Mouse (Mus musculus) C2C12 (cell line): Measurements from ENCODE around the gene Nav1. TPM values are rescaled to one million over a fixed set of nuclear protein-coding genes. Genes with fewer than 3 reads are reported as not detected.
A peak's percentile ranks its signal among the peaks of the same experiment; 100 is the strongest.

Experiments
- H3K27me3 ChIP-seq: one replicate; pipeline ENCODE4 v1.6.1; 2011; ENCODE audit not compliant: control insufficient read depth, insufficient read depth, insufficient read length
- H3K36me3 ChIP-seq: one replicate; pipeline ENCODE4 v1.6.1; 2011; ENCODE audit not compliant: control insufficient read depth, insufficient read depth
- H3K4me3 ChIP-seq: one replicate; pipeline ENCODE4 v1.5.1; 2011; ENCODE audit warnings: mild to moderate bottlenecking, control low read depth; ENCODE audit not compliant: poor library complexity, insufficient read depth, severe bottlenecking
- H3K79me2 ChIP-seq: one replicate; pipeline ENCODE4 v1.6.1; 2011; ENCODE audit not compliant: control insufficient read depth, insufficient read depth
- H3K79me3 ChIP-seq: one replicate; pipeline ENCODE4 v1.6.1; 2011; ENCODE audit warnings: low read depth, control low read depth
- H3ac ChIP-seq: one replicate; pipeline ENCODE3; 2011; ENCODE audit warnings: low read depth; ENCODE audit not compliant: control insufficient read depth, insufficient read length
- CEBPB ChIP-seq: IDR thresholded peaks from one replicate; pipeline ENCODE4 v1.6.1; 2011; ENCODE audit warnings: low read depth, mild to moderate bottlenecking, control low read depth, moderate library complexity
- CTCF ChIP-seq: IDR thresholded peaks from one replicate; pipeline ENCODE4 v1.5.1; 2011; ENCODE audit not compliant: control insufficient read depth, insufficient read depth, insufficient read length
- FOSL1 ChIP-seq: IDR thresholded peaks from one replicate; pipeline ENCODE4 v1.8.0; 2011; ENCODE audit warnings: mild to moderate bottlenecking, low read length; ENCODE audit not compliant: poor library complexity, insufficient read depth, severe bottlenecking
- MAX ChIP-seq: IDR thresholded peaks from one replicate; pipeline ENCODE4 v1.6.1; 2011; ENCODE audit warnings: mild to moderate bottlenecking, control low read depth
- MYOD1 ChIP-seq: IDR thresholded peaks from one replicate; pipeline ENCODE4 v1.6.1; 2011; ENCODE audit warnings: low read depth; ENCODE audit not compliant: control insufficient read depth, insufficient read length
- MYOG ChIP-seq: IDR thresholded peaks from one replicate; pipeline ENCODE4 v1.6.1; 2011; ENCODE audit not compliant: control insufficient read depth, insufficient read length; ENCODE audit errors: extremely low read depth
- USF1 ChIP-seq: IDR thresholded peaks from one replicate; pipeline ENCODE4 v1.6.1; 2011; ENCODE audit warnings: low read depth, mild to moderate bottlenecking, control low read depth, moderate library complexity
- polyA plus RNA-seq: library from polyadenylated mRNA; unstranded; fragments of >200 nt; fragmentation: generic; extraction: Trizol; gene quantifications from one replicate; pipeline ENCODE4 v1.2.1, GENCODE M21; 2012; ENCODE audit warnings: missing spikeins

The Nav1 gene
- polyA plus RNA-seq, 1 experiment = 22.2 TPM

DNA sequence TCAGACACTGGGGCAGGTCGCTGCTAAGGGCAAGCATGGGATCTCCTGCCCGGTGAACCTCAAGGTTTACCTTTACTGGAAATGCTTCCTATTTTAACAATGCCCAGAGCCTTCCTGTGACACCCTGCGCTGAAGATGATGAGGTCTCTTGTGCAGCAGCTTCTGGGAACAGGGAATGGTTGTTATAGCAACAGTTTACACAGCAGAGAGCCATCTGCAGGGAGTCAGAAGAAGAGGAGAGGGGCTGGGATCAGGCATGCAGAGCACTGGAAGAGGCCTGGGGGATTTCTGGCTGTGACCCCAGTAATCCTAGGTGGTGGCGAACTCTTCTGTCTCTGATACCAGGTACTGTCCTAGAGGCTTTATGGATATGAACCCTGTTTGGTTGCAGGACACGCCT, 61.0 kb downstream of the Nav1 start:
- TF ChIP-seq FOSL1 (no peak), MAX (no peak), CTCF (no peak), MYOD1 (no peak), USF1 (no peak)

DNA sequence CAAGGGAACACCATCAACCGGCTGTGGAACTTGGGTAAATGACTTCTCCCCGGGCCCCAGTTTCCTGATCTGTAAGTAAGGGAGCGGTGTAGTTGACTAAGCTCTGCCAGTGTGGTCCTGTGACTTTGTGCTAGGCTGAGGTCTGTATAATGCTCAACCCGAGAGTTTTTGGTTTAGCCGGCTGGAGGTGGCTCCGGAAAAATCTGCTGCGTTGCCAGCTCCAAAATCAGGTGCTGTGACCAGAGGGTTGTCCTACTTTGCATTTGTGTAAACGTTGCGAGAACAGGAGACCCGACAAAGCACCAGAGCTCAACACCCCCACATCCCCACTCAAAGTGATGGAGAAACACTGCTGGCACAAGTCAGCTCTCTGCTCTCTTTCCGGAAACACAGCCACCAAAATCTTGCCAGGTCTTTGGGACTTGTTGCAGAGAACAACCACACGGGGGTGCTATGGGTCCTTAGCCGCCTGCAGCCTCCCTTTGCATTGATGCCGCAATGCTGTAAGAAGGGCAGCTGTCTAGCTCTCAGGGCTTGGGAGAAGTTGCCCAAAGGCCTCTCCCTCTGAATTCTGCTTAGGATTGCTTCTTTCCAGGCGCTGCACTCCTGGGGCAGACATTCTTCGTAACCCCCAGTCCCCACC, 62.5 kb downstream of the Nav1 start:
- H3K79me2 ChIP-seq = peaks cover 27% of the 10 kb centered on the region
- no peaks in the 10 kb centered on the region for H3K79me3 ChIP-seq
- no peaks in the 10 kb centered on the region for H3K36me3 ChIP-seq
- H3K4me3 ChIP-seq = no peak overlapping the region
- no peaks in the 10 kb centered on the region for H3K27me3 ChIP-seq
- no peak for TF ChIP-seq MYOD1
- no peak for TF ChIP-seq MAX
- TF ChIP-seq MYOG = no peak
- no peak for TF ChIP-seq FOSL1
- peak; percentile 28 for TF ChIP-seq CEBPB
- peak; percentile 40 for TF ChIP-seq CTCF
- no peak for TF ChIP-seq USF1
- H3ac ChIP-seq = no peak overlapping the region

More for the DNA sequence above, 61.0 kb downstream of the Nav1 start:
- Histone ChIP-seq H3K27me3 (no peaks in the 10 kb centered on the region), H3K79me3 (no peaks in the 10 kb centered on the region), H3K4me3 (no peak overlapping the region), H3K36me3 (no peaks in the 10 kb centered on the region), H3K79me2 (peaks cover 35% of the 10 kb centered on the region), H3ac (no peak overlapping the region)

DNA sequence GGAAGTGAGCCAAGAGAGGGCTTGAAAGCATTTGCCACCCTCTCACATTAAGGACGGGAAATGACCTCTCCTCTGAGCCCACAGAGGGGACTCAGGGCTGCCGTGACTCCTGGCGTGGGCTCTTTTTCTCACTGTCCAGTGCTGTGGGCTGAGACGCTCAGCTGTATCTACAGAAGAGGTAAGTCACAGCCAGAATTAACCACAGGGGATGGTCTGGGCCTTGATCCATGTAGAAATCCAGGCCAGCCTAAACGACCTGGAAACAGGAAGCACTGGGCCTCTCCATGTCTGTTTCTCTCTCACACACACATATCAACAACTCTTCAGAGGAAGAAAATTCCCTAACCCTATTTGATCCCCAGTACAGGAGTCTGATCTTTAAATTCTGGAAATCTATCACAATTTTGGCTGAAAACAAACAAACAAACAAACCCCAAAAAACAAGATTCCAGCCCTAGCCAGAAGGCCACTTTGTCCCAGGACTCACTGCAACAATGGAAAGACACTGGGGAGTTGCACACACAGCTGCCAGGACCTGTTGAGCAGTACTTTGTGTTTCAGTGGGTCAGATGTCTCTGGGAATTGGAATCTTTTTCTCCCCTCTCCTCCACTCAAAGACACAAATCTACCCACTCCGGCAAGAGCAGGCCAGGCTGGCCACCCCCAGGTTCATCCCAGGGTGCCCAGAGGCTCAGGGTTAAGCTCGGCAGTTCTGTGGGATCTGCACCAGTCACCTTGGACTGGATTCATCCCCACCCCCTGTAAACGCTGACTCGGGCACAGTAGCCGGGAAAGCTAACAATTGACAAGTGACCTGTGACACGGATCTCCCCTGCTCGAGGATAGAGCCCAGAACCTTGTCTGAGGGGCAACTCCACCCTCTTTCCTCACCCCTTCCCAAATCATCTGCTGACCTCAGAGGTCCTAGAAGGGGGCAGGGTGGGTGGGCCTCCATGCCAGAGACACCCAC, 64.0 kb downstream of the Nav1 start:
- no peak overlapping the region for H3K4me3 ChIP-seq
- H3K27me3 ChIP-seq = no peaks in the 10 kb centered on the region
- H3K79me2 ChIP-seq = peaks cover 35% of the 10 kb centered on the region
- H3ac ChIP-seq = no peak overlapping the region
- H3K36me3 ChIP-seq = no peaks in the 10 kb centered on the region
- no peak for TF ChIP-seq MYOD1
- no peak for TF ChIP-seq MYOG
- no peak for TF ChIP-seq USF1
- no peak for TF ChIP-seq CEBPB
- no peak for TF ChIP-seq CTCF
- TF ChIP-seq MAX = no peak
- no peak for TF ChIP-seq FOSL1
- H3K79me3 ChIP-seq = peaks cover 3% of the 10 kb centered on the region

DNA sequence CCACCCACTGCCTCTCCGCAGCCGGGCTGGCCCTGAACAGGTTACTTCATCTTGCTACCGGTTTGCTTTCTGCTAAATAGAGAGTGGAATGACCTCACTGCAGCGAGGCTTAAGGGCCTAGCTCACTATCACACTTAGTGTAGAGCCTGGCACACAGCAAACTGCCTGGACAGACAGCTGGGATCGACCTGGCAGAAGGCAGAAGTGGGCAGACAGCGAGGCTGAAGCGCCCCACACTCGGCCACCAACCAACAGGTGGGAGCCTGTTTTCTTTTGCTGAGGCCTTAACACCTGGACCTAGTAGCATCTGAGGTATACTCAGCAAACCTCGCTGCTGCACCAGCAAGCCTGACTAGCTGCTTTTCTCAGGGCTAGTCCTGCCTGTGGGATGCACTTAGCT, 65.0 kb downstream of the Nav1 start:
- Histone ChIP-seq H3ac (no peak overlapping the region), H3K27me3 (no peaks in the 10 kb centered on the region), H3K79me2 (peaks cover 36% of the 10 kb centered on the region), H3K4me3 (no peak overlapping the region), H3K36me3 (peaks cover 8% of the 10 kb centered on the region), H3K79me3 (peaks cover 3% of the 10 kb centered on the region)
- TF ChIP-seq CEBPB (no peak), MYOG (no peak), MAX (no peak), CTCF (no peak), MYOD1 (no peak), FOSL1 (no peak), USF1 (no peak)

DNA sequence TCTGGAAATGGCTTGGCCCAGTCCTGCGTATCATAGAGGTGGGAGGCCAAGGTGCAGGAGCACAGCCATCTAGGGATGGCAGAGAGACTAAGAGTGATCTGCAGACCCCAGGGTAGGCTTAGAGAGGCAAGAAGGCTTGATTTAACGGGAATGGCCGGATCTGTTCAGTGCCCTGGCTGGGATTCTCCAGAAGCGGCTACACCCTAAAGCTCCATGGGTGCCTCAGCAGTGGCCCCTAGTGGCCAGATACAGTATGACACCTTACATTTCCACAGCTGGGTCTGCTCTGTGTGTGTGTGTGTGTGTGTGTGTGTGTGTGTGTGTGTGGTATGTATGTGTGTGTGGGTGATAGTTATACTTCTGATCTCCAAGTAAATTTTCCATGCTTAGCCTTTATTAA, 66.8 kb downstream of the Nav1 start:
- Histone ChIP-seq H3K79me3 (peaks cover 3% of the 10 kb centered on the region), H3K27me3 (no peaks in the 10 kb centered on the region), H3K4me3 (no peak overlapping the region), H3K79me2 (peaks cover 39% of the 10 kb centered on the region), H3K36me3 (peaks cover 15% of the 10 kb centered on the region), H3ac (peak overlapping the region; percentile 54)
- TF ChIP-seq CTCF (peak; percentile 68), USF1 (no peak)
